Mouse (Mus musculus) bone marrow macrophage, adult 2 months (primary cell): ENCODE measurements around the gene Evc. TPM values are rescaled to one million over a fixed set of nuclear protein-coding genes. Genes with fewer than 3 reads are reported as not detected.

Experiments
- H3K27ac ChIP-seq: 2 replicates; pipeline ENCODE4 v1.5.1; 2012; ENCODE audit warnings: low read depth, low read length; ENCODE audit not compliant: insufficient read depth
- H3K4me1 ChIP-seq: 2 replicates; pipeline ENCODE4 v1.6.1; 2012; ENCODE audit warnings: low read length; ENCODE audit not compliant: control insufficient read depth, insufficient read depth
- H3K4me3 ChIP-seq: 2 replicates; pipeline ENCODE4 v1.5.1; 2012; ENCODE audit warnings: mild to moderate bottlenecking, low read length, moderate library complexity; ENCODE audit not compliant: insufficient read depth
- CTCF ChIP-seq: IDR thresholded peaks from 2 replicates; pipeline ENCODE4 v1.5.1; 2012; ENCODE audit warnings: low read depth, mild to moderate bottlenecking, low read length, moderate library complexity
- POLR2A ChIP-seq: IDR thresholded peaks from 2 replicates; pipeline ENCODE4 v1.6.1; 2012; ENCODE audit warnings: mild to moderate bottlenecking, low read depth, low read length, borderline replicate concordance
- polyA plus RNA-seq: library from polyadenylated mRNA; stranded (reverse); fragments of >200 nt; gene quantifications from 2 replicates; pipeline ENCODE4 v1.2.4, GENCODE M21; 2012; ENCODE audit not compliant: missing spikeins, insufficient read depth, insufficient read length

Evc gene
- polyA plus RNA-seq, 1 experiment: not detected

- Histone ChIP-seq H3K4me1 (no peaks in the 10 kb centered on the region), H3K4me3 (no peak overlapping the region), H3K27ac (no peak overlapping the region)
- no peak for TF ChIP-seq CTCF
- no peak for TF ChIP-seq POLR2A
Observed at GRCm38 (mm10) chr5:37343962-37344361, 7.3 kb upstream of the Evc start.

- no peak within 1 kb of the TSS for H3K4me3 ChIP-seq
- TF ChIP-seq POLR2A: no peak
- TF ChIP-seq CTCF: no peak
- no peak within 1 kb of the TSS for H3K27ac ChIP-seq
- no peaks in the 10 kb centered on the region for H3K4me1 ChIP-seq
Observed at GRCm38 (mm10) chr5:37338288-37338687, 1.6 kb upstream of the Evc start, which contains the start of gene Evc2. TSS of gene Evc2 (plus strand) at chr5:37338499.

GRCm38 (mm10) chr5:37337696-37338095, 1.0 kb upstream of the Evc start:
- Histone ChIP-seq H3K4me1 (no peaks in the 10 kb centered on the region), H3K4me3 (no peak overlapping the region), H3K27ac (no peak overlapping the region)
- TF ChIP-seq POLR2A (no peak), CTCF (no peak)

DNA sequence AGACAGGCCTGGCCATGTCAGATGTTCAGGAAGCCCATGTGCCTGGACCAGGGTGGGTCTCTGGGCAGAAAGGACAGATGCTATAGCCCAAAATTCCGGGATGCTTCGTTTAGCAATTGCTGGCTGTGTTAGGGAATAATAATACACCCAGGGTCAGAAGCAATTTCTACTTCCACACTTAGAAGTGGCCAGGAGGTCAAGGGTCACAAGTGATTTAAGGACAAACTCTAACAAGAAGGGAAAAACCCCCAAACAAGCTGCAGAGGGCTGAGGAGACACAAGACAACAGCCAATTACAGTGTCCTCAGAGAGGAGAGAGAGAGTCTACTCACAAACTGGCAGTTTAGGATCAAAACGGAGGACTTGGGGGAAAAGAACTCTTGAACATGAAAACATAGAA, 1.6 kb downstream of the Evc start:
- Histone ChIP-seq H3K4me1 (no peaks in the 10 kb centered on the region), H3K4me3 (no peak overlapping the region), H3K27ac (no peak overlapping the region)
- TF ChIP-seq CTCF: no peak
- no peak for TF ChIP-seq POLR2A

DNA sequence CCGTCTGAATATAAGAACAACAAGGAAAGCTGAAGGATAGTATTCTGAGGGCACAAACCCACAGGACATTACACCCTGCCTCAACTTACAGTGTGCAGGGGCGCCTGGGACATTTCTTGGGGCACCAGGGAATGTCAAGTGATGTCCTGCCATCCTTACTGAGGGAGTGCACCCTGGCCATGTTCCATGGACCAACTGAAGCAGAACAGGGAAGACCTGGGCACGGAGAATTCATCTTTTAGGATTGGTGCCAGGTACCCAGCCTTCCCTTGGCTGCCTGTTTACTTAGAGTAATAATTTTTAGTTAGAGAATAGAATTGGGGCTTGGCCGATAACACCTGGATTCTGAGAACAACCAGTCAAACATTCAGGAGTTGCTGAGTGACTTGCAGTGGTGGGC, 4.6 kb downstream of the Evc start:
- no peaks in the 10 kb centered on the region for H3K4me1 ChIP-seq
- TF ChIP-seq CTCF: no peak
- no peak for TF ChIP-seq POLR2A
- no peak overlapping the region for H3K4me3 ChIP-seq
- no peak overlapping the region for H3K27ac ChIP-seq

- no peak overlapping the region for H3K4me3 ChIP-seq
- no peak for TF ChIP-seq POLR2A
- no peak overlapping the region for H3K27ac ChIP-seq
- H3K4me1 ChIP-seq: no peaks in the 10 kb centered on the region
Observed at GRCm38 (mm10) chr5:37331133-37331505, 5.6 kb downstream of the Evc start.

DNA sequence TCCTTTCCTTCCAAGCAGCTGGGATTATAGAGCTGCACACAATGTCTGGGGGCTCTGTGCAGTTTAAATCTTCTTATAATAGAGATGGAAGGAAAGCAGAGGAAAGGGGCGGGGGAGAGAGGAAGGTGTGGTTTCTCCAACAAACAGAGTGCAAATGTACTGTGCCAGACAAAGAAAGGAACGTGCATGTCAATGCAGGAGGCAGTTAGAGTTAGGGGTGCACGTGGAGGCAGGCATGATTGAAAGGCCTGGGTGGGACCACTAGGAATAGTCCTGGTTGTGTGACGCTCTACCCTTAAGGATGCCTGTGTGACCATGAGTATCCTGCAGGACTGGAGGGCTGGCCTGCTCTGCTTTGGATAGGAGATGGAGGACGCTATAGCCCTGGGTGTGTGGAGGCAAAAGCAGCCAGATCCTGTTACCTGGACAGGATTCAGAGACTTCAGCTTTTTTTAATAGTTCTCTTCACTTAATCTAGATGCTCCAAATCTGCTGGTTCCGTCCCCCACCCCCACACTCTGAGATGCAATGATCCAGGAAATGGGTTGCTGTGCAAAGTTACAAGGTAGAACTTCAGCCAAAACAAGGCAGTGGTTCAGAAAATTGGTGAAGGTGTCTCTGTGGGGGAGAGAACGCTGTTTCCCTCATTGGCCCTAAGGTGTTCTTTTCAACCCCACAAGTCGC, 6.1 kb downstream of the Evc start:
- H3K4me1 ChIP-seq: no peaks in the 10 kb centered on the region
- H3K4me3 ChIP-seq: no peak overlapping the region
- no peak overlapping the region for H3K27ac ChIP-seq
- no peak for TF ChIP-seq POLR2A
- TF ChIP-seq CTCF: no peak

DNA sequence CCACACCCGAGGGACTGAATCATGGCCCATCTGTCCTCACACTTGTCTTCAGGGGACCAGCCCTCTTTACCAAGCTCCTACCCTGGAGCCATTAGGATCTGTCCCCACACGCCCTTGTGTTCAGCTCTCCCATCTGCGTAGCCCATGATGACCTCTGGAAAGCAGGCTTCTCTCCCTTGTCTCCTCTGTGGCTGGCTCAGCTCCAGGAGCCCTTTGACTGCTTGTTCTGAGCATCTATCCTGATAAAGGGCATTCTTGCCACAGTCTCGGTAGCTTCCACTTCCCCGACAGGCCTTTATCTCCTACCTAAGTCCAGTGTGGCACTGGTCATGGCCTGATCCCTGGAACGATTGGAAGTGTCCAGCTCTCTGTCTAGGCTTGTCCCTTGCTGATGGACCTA, 10.0 kb downstream of the Evc start:
- H3K4me1 ChIP-seq: no peaks in the 10 kb centered on the region
- H3K4me3 ChIP-seq: no peak overlapping the region
- no peak overlapping the region for H3K27ac ChIP-seq
- no peak for TF ChIP-seq POLR2A
- TF ChIP-seq CTCF: no peak

DNA sequence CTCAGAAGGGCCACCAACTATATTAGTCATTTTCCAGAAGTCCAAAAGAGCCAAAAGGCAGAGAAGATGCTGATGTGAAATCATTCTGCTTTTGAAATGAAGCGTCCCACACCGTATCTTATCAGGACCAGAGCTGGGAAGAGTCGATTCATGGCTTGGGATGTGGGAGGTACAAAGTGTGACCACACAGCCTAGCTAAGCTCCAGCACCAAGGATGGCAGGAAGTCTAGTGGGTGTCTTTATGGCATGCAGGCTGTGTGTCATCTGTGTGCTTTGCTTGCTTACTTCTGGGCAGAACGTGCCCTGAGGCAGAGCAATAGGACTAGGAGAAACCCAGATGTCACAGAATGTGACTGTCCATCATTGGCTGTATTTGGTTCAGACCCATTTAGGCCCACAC, 15.9 kb downstream of the Evc start:
- Histone ChIP-seq H3K27ac (no peak overlapping the region), H3K4me1 (no peaks in the 10 kb centered on the region), H3K4me3 (no peak overlapping the region)
- TF ChIP-seq CTCF (no peak), POLR2A (no peak)

- Histone ChIP-seq H3K4me1 (no peaks in the 10 kb centered on the region), H3K27ac (no peak overlapping the region), H3K4me3 (no peak overlapping the region)
- no peak for TF ChIP-seq CTCF
Observed at GRCm38 (mm10) chr5:37320174-37320573, 16.5 kb downstream of the Evc start.

- H3K27ac ChIP-seq: no peak overlapping the region
- no peaks in the 10 kb centered on the region for H3K4me1 ChIP-seq
- H3K4me3 ChIP-seq: no peak overlapping the region
- no peak for TF ChIP-seq POLR2A
- no peak for TF ChIP-seq CTCF
Observed at GRCm38 (mm10) chr5:37318715-37319114, 18.0 kb downstream of the Evc start.
